Mouse (Mus musculus) heart, postnatal 25 days (tissue): ENCODE results near the gene Morn1. TPM values are rescaled to one million over a fixed set of nuclear protein-coding genes. Genes with fewer than 3 reads are reported as not detected.

Source experiments
- DNase-seq: peaks from one replicate; pipeline ENCODE4 v3.0.0; 2022; ENCODE audit warnings: low spot score
- intact Hi-C: fragments of 180-260 bp; cut with DNase I; formaldehyde crosslinking; loops from one replicate; pipeline ENCODE4 v1.15.1; 2025
- total RNA-seq, 2 experiments: library from RNA; stranded (reverse); gene quantifications; 2 replicates each; pipeline ENCODE4 v1.2.3; 2021

Gene Morn1
- total RNA-seq, 2 experiments from 2014 or later = 1.1 to 1.3 TPM

GRCm38 (mm10) chr4:155133658-155134417, 47.5 kb downstream of the Morn1 start:
- intact Hi-C loops = no loop called here
- DNase-seq = peak; percentile 45

DNA sequence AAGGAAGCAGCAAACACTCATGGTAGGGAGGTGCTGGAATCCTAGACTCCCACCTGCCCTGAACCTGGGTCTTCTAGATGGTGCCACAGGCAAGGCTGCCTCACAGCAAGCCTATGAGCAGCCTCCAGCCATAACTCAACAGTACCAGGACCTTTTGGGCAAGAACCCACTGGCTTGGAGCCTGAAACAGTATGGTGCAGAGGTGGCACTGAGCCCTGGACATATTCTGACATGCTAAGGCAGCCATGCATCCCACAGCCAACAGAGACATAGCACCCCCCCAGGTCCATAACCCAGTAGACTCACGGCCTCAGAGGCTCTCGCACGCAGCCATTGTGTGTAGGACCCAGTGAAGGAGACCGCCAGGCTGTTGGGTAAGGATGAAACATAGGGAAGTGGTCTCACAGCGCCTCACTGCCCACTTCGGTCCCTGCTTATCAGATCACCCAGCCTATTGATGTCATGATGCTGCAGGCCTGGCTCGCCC, 48.4 kb downstream of the Morn1 start:
- no peak for DNase-seq
- intact Hi-C loops = no loop called here

GRCm38 (mm10) chr4:155135909-155136585, 49.7 kb downstream of the Morn1 start:
- intact Hi-C loops = no loop called here
- no peak for DNase-seq

DNA sequence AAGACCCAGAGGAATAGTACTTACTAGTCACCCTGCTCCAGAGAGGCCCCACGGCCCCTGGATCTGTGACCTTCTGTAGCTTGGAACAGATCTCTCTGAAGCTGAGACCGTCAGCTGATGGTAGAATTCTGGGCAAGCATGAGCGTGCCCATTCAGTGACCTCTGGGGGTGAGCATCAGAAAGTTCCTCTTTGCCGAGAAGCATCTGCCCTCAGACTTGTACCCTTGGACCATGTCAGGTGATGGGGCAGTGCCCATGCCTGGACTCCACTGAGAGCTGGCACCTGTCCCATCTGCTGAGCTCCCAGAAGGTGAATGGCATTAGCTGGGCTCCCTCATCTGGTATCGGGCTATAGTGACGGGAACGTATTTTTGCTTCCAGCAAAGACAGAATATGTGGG, 51.5 kb downstream of the Morn1 start:
- intact Hi-C loops = no loop called here

DNA sequence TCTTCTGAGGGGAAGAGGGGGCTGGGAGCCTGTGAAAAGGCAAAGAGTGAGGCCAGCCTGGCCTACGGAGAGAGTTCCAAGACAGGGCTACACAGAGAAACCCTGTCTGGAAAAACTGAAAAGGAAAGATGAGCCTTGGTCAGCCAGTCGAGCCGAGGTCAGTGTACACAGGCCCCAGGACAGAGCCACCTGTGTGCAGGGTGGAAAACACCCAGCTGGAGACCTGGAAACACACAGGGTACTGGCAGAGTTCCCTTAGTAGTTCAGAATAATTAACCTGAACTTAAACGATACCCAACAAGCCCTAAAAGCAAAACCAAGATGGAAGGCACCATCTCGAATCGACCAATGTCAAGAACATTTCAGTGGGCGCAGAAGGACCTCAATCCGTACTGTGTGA, 52.1 kb downstream of the Morn1 start:
- intact Hi-C loops = no loop called here
- DNase-seq = no peak

More for the DNA sequence above, 51.5 kb downstream of the Morn1 start:
- no peak for DNase-seq

DNA sequence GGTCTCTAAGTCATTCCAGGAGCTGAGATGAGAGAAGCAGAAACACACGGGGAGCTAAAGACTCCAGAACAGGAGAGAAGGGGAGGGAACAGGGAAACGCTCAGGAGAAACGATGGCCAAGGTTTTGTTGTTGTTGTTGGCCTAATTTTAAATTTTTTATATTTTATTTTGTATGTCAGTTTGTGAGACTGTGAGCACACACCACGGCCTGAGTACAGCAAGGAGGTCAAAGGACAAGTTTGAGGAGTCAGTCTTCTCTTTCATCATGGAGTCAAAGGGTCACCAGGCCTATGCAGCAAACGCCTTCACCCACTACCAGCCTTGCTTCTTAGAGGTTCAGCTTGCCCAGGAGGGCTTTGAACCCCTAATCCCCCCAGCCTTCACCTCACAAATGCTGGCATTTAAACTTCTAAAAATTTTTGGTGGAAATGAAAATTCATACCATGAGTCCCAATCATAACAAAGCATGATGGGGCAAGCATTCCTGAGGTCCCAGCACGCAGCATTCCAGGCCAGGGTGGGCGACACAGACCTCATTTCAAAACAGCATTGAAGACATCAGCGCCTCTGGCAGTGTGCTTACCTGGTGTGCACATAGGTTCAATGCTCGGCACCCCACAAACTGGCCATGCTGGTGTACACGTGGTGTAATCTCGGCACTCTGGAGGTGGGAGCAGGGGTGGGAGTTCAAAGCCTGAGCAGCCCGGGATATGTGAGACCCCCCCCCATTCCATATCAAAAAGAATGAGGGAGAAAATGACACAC, 53.1 kb downstream of the Morn1 start:
- intact Hi-C loops = no loop called here
- DNase-seq = no peak

DNA sequence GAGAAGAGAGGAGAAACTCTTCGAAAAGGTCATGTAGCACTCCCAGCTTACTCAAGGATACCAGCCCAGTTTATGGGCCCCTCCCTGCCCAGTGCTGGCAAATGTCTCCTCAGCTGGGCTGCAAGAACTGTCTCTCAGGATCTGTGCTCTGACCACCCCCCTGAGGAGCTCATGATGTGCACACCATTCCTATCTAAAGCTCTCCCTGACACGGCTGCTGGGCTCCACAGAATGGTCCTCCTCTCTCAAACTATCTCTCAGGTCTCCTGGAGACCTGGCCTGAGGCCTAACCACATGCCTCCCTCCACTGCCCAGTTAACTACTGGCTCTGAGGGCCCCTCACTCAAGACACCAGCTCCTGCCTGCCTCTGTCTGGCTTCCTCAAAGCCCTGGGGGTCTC, 53.8 kb downstream of the Morn1 start:
- no peak for DNase-seq
- intact Hi-C loops = no loop called here

GRCm38 (mm10) chr4:155140795-155141265, 54.5 kb downstream of the Morn1 start:
- intact Hi-C loops = no loop called here
- peak; percentile 85 for DNase-seq

DNA sequence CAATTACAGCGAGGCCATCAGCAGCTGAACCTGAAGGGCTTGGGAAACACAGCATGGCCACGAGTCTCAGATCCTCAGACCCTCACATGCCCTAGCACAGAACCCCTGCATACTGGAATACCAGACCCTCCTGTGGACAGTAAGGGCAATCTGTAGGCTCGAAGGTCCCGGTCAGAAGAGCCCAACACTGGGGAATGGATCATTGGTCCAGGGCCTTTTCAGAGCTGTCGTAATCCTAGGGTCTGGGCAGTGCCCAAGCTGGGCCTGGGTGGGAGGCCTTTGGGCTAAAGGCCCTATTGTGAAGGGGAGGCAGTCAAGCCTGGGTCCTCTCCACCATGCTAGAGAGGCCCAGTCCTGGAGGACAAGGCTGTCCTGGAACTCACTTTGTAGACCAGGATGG, 56.5 kb downstream of the Morn1 start:
- DNase-seq = no peak
- intact Hi-C loops = no loop called here

DNA sequence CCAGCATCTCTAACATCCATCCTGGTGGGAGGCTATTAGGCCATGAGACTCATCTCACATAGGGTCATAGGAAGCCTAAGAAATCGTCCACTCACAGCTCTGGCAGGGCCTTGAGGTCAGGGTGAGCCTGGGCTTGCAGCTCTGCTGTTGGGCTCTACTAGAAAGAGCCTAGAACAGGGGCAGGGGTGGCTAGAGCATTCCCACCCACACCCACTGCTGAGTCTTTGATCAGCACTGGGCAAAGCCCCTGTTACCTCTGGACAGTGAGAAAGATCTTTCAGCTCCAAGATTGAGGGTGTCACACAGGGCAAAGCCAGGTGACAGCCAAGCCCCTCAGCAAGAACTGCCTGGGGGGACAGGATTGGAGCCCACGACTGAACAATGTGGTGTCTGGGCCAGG, 57.0 kb downstream of the Morn1 start:
- DNase-seq = no peak
- intact Hi-C loops = no loop called here

GRCm38 (mm10) chr4:155143871-155144502, 57.6 kb downstream of the Morn1 start:
- peak; percentile 81 for DNase-seq
- intact Hi-C loops = no loop called here

- DNase-seq = no peak
- intact Hi-C loops = loop anchor here (5.0 kb wide), 1 partner anchor 43 kb away; no protein-coding TSS in a partner anchor
Measured at GRCm38 (mm10) chr4:155144548-155145180, 58.3 kb downstream of the Morn1 start.

GRCm38 (mm10) chr4:155146107-155146823, 59.9 kb downstream of the Morn1 start:
- DNase-seq = no peak
- intact Hi-C loops = loop anchor here (5.0 kb wide), 1 partner anchor 41 kb away; no protein-coding TSS in a partner anchor

DNA sequence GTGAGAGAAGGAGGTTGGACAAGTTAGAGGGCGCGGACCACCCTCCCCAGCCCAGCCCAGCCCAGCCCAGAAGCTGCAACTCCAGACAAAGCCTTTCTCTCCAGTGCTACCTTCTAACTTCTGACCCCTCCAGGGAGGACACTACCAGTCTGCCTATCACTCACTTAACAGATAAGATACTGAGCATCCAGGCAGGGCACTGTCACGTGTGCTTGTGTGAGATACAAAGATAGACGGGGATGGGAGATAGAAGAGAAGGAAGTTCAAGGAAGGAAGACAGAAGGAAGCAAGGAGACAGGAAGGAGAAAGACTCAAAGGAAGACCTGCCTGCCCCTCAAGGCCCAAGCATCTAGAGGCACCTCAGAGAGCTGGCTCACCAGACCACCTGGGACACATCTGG, 62.1 kb downstream of the Morn1 start:
- DNase-seq = no peak
- intact Hi-C loops = loop anchor here (5.0 kb wide), 1 partner anchor 39 kb away; no protein-coding TSS in a partner anchor

DNA sequence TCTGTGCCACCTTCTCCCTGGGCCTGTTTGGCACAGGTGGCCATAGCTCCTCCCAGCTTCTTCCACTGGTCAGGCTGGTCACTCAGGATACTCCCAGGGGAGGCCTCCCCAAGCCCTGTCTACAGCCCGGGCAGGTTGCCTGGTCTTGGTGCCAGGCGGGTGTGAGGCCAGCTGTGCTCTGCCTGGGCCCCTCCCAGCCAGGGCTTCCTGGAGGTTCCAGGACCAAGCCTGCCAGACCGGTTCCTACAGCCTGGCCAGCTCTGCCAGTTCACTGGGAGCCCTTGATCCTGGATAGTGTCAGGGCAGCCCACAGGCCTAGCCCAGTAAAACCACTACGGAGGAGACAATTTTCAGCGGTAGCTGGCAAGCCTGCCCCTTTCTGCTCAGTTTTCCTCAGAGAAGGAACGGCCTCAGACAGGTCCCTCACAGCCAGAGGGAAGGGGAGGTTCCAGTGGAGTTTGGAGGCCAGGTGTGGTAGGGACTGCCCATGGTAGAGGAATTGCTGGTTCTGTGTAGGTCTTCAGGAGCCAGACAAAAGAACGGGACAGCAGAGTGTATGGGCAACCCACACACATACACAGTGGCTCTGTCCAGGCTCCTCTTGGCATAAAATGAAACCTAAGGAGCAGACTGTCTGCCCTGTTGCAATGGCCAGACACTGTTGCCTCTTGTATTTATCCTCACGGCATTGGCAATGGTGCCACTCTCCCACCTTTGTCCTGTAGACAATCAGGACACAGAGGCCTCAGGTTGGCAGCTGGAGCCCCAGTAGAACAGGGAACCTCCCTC, 62.7 kb downstream of the Morn1 start:
- DNase-seq = peak; percentile 64
- intact Hi-C loops = loop anchor here (5.0 kb wide), 1 partner anchor 38 kb away; no protein-coding TSS in a partner anchor

- intact Hi-C loops = loop anchor here (5.0 kb wide), 2 partner anchors 37 to 67 kb away; no protein-coding TSS in a partner anchor
- DNase-seq = no peak
Measured at GRCm38 (mm10) chr4:155149941-155150275, 63.5 kb downstream of the Morn1 start.

- intact Hi-C loops = loop anchor here (5.0 kb wide), 1 partner anchor 67 kb away; no protein-coding TSS in a partner anchor
- peak; percentile 93 for DNase-seq
Measured at GRCm38 (mm10) chr4:155150276-155151113, 64.1 kb downstream of the Morn1 start.
